8 mouse cellular contexts compared by ENCODE assay signal in genomic region chr11:103141944-103142255, GRCm38 (mm10). TPM values are rescaled to one million over a fixed set of nuclear protein-coding genes. Genes with fewer than 3 reads are reported as not detected.
A peak's percentile ranks its signal among the peaks of the same experiment; 100 is the strongest.
DNase-seq lines count a peak whose midpoint lies in the region; ATAC-seq and TF ChIP-seq lines count a peak whose summit lies in the region.

No protein-coding gene starts in this region.

- peaks cover 47% of the 10 kb centered on the region for H3K4me1 ChIP-seq in embryonic facial prominence, embryonic 10.5 days
- peaks cover 48% of the 10 kb centered on the region for H3K4me1 ChIP-seq in intestine, embryonic 15.5 days (replicated peaks)

- no peak for DNase-seq in layer of hippocampus, adult 2 months (ENCODE audit: low spot score in 2 of 2)
- DNase-seq in layer of hippocampus, postnatal 14 days (ENCODE audit: low spot score in 2 of 2) = no peak
- DNase-seq in embryonic facial prominence, embryonic 10.5 days (ENCODE audit: low spot score) = no peak
- peak; percentile 38 for DNase-seq in lung, postnatal 10 days
- DNase-seq in gastrocnemius, postnatal 10 days = no peak
- DNase-seq in right cerebral cortex, postnatal 36 days (ENCODE audit: low spot score in 2 of 2) = no peak

- peak overlapping the region; percentile 28 for H3K9ac ChIP-seq in intestine, embryonic 15.5 days

- H3K9me3 ChIP-seq in embryonic facial prominence, embryonic 10.5 days = no peaks in the 10 kb centered on the region
- H3K9me3 ChIP-seq in intestine, embryonic 15.5 days = no peaks in the 10 kb centered on the region

- 20% methylated on average over 1 of the region's 1 CpGs for WGBS in embryonic facial prominence, embryonic 10.5 days
- WGBS in intestine, embryonic 15.5 days = 29% methylated on average over 1 of the region's 1 CpGs

- ATAC-seq in intestine, embryonic 15.5 days = no peak; the same call in 1 of the 2 replicates
- no peak for ATAC-seq in monocyte, adult 5-6 weeks (replicated peaks; ENCODE audit: insufficient number of reproducible peaks, low FRiP score, low TSS enrichment, poor library complexity, severe bottlenecking)

- H3K27me3 ChIP-seq in embryonic facial prominence, embryonic 10.5 days (replicated peaks; ENCODE audit: low read depth, poor library complexity, severe bottlenecking) = no peaks in the 10 kb centered on the region
- H3K27me3 ChIP-seq in intestine, embryonic 15.5 days (replicated peaks) = no peaks in the 10 kb centered on the region

- H3K4me3 ChIP-seq in layer of hippocampus, adult 2 months = no peak overlapping the region
- no peak overlapping the region for H3K4me3 ChIP-seq in embryonic facial prominence, embryonic 10.5 days
- 0 out of 2 replicates have a peak overlapping the region, but pooled peaks have one; percentile 3 for H3K4me3 ChIP-seq in intestine, embryonic 15.5 days (replicated peaks)

- peak overlapping the region; percentile 96 for H3K27ac ChIP-seq in layer of hippocampus, adult 2 months
- peak overlapping the region; percentile 82 for H3K27ac ChIP-seq in embryonic facial prominence, embryonic 10.5 days (replicated peaks)
- peak overlapping the region; percentile 96 for H3K27ac ChIP-seq in intestine, embryonic 15.5 days

- peak overlapping the region; percentile 48 for H3K4me2 ChIP-seq in intestine, embryonic 15.5 days (replicated peaks)

- TF ChIP-seq CTCF in layer of hippocampus, adult 2 months (conservative IDR thresholded peaks at IDR 0.05) = no peak

- peaks cover 24% of the 10 kb centered on the region for H3K36me3 ChIP-seq in embryonic facial prominence, embryonic 10.5 days (replicated peaks)
- 0 out of 2 replicates have a peak, but pooled peaks cover 4% of the 10 kb centered on the region for H3K36me3 ChIP-seq in intestine, embryonic 15.5 days

RNA-seq across cellular contexts. Expression of gene Hexim2, which starts 9.7 kb away (rescaled TPM):
- total RNA-seq in layer of hippocampus, adult 2 months (2021) = 10 to 100 TPM in 1 of 2 experiments, 1 to 10 TPM in 1; 9.7 to 16.0 TPM
- 10 to 100 TPM; 11.2 to 16.1 TPM for total RNA-seq in layer of hippocampus, postnatal 14 days (2021)
- polyA plus RNA-seq in embryonic facial prominence, embryonic 10.5 days (2016; fragmentation: Nextera tagmentation; extraction: Ambion mirVana) = 8.4 and 10.9 TPM in 2 replicates
- polyA plus RNA-seq in intestine, embryonic 15.5 days (2015; fragmentation: Nextera tagmentation; extraction: Ambion mirVana) = 7.9 and 8.8 TPM in 2 replicates
- total RNA-seq in monocyte, adult 5-6 weeks (2017) = 0.87 to 2.5 TPM in 2 of 3 replicates, not detected in the other
- total RNA-seq in gastrocnemius, postnatal 10 days (2021) = 1 to 10 TPM; 5.8 to 6.7 TPM

RNA-seq across cellular contexts. Expression of gene Hexim1, which starts 25.9 kb away (rescaled TPM):
- 10 to 100 TPM; 48.5 to 50.8 TPM for total RNA-seq in layer of hippocampus, adult 2 months (2021)
- total RNA-seq in layer of hippocampus, postnatal 14 days (2021) = 10 to 100 TPM; 50.8 to 53.8 TPM
- 2.8 and 2.9 TPM in 2 replicates for polyA plus RNA-seq in embryonic facial prominence, embryonic 10.5 days (2016; fragmentation: Nextera tagmentation; extraction: Ambion mirVana)
- polyA plus RNA-seq in intestine, embryonic 15.5 days (2015; fragmentation: Nextera tagmentation; extraction: Ambion mirVana) = 4.1 and 4.7 TPM in 2 replicates
- total RNA-seq in monocyte, adult 5-6 weeks (2017) = 90.9 to 99.4 TPM (median 96.2 TPM) in 3 replicates
- total RNA-seq in gastrocnemius, postnatal 10 days (2021) = 10 to 100 TPM; 24.0 to 26.7 TPM

RNA-seq across cellular contexts. Expression of gene Fmnl1, which starts 29.0 kb away (rescaled TPM):
- total RNA-seq in layer of hippocampus, adult 2 months (2021) = 100 to 1,000 TPM; 142 to 156 TPM
- total RNA-seq in layer of hippocampus, postnatal 14 days (2021) = 100 to 1,000 TPM; 120 to 128 TPM
- polyA plus RNA-seq in embryonic facial prominence, embryonic 10.5 days (2016; fragmentation: Nextera tagmentation; extraction: Ambion mirVana) = 0.49 and 0.67 TPM in 2 replicates
- 2.0 and 2.2 TPM in 2 replicates for polyA plus RNA-seq in intestine, embryonic 15.5 days (2015; fragmentation: Nextera tagmentation; extraction: Ambion mirVana)
- 189 to 455 TPM (median 252 TPM) in 3 replicates for total RNA-seq in monocyte, adult 5-6 weeks (2017)
- 1 to 10 TPM; 6.3 to 8.9 TPM for total RNA-seq in gastrocnemius, postnatal 10 days (2021)

RNA-seq across cellular contexts. Expression of gene Acbd4, which starts 40.4 kb away (rescaled TPM):
- total RNA-seq in layer of hippocampus, adult 2 months (2021) = 10 to 100 TPM; 87.1 to 91.0 TPM
- 10 to 100 TPM; 71.0 to 80.3 TPM for total RNA-seq in layer of hippocampus, postnatal 14 days (2021)
- polyA plus RNA-seq in embryonic facial prominence, embryonic 10.5 days (2016; fragmentation: Nextera tagmentation; extraction: Ambion mirVana) = 6.3 and 10.1 TPM in 2 replicates
- polyA plus RNA-seq in intestine, embryonic 15.5 days (2015; fragmentation: Nextera tagmentation; extraction: Ambion mirVana) = 17.4 and 22.0 TPM in 2 replicates
- total RNA-seq in monocyte, adult 5-6 weeks (2017) = 21.8 to 32.6 TPM (median 28.3 TPM) in 3 replicates
- 10 to 100 TPM; 34.9 to 50.5 TPM for total RNA-seq in gastrocnemius, postnatal 10 days (2021)

RNA-seq across cellular contexts. Expression of gene Plcd3, which starts 40.4 kb away (rescaled TPM):
- total RNA-seq in layer of hippocampus, adult 2 months (2021) = 10 to 100 TPM in 1 of 2 experiments, 1 to 10 TPM in 1; 9.3 to 10.2 TPM
- 10 to 100 TPM in 1 of 2 experiments, 1 to 10 TPM in 1; 9.7 to 10.3 TPM for total RNA-seq in layer of hippocampus, postnatal 14 days (2021)
- polyA plus RNA-seq in embryonic facial prominence, embryonic 10.5 days (2016; fragmentation: Nextera tagmentation; extraction: Ambion mirVana) = 1.7 and 2.6 TPM in 2 replicates
- polyA plus RNA-seq in intestine, embryonic 15.5 days (2015; fragmentation: Nextera tagmentation; extraction: Ambion mirVana) = 1.8 and 2.0 TPM in 2 replicates
- 0.97 TPM in 1 of 3 replicates, not detected in the others for total RNA-seq in monocyte, adult 5-6 weeks (2017)
- total RNA-seq in gastrocnemius, postnatal 10 days (2021) = 1 to 10 TPM; 5.8 to 8.6 TPM

Comparison
In these comparisons a context has a peak if more than half of its experiments do, and no peak if none do; other contexts are left out.
1. RNA of gene Fmnl1, which starts 29.0 kb away (total RNA-seq): 189 to 455 TPM in monocyte, adult 5-6 weeks, 142 to 156 TPM in layer of hippocampus, adult 2 months and 120 to 128 TPM in layer of hippocampus, postnatal 14 days; 6.3 to 8.9 TPM in gastrocnemius, postnatal 10 days; every median in the first group is over 10 times any median in the second.
2. Peak in every context shown above with its lines, with median percentiles within 50 percentile points of each other: H3K27ac ChIP-seq.